Mouse (Mus musculus) left cerebral cortex, postnatal 36 days (tissue): ENCODE measurements around the gene Uso1. TPM values are rescaled to one million over a fixed set of nuclear protein-coding genes. Genes with fewer than 3 reads are reported as not detected.
"Not testable (repeated sequence)": the region's sequence is repeated elsewhere in the genome, so short reads cannot be mapped to it uniquely, and the experiment has no call there.

Source experiments
- DNase-seq, 2 experiments: peaks; one replicate each; pipeline ENCODE4 v3.0.0; 2021 to 2022; ENCODE audit warnings: low spot score in 2 of 2, mixed read lengths in 1 of 2
- intact Hi-C: fragments of 180-260 bp; cut with DNase I; formaldehyde crosslinking; loops from one replicate; pipeline ENCODE4 v1.15.1; 2025
- total RNA-seq, 2 experiments: library from RNA; stranded (reverse); gene quantifications; 2 replicates each; pipeline ENCODE4 v1.2.3; 2021

The Uso1 gene
- total RNA-seq, 2 experiments from 2014 or later = 74.1 to 82.3 TPM

DNA sequence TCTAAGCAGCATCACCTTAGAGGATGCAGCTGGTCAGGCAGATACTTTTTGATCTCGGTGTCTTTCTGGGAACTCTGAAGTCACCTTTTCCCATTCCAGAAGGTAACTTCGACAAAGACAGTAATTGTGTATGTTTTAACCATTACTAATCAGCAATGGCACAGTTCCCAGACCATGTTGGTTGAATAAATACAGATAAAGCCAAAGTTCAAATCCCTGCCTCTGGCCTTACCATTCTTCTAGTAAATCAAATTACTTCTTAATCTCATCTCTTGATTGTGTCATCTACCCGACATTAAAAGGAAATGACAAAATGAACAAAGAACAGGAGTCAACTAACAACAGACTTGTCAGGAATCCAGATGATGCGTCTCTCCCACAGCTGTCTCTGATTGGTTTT lies 16.1 kb upstream of the Uso1 start:
- DNase-seq = no peak
- intact Hi-C loops = no loop called here

DNA sequence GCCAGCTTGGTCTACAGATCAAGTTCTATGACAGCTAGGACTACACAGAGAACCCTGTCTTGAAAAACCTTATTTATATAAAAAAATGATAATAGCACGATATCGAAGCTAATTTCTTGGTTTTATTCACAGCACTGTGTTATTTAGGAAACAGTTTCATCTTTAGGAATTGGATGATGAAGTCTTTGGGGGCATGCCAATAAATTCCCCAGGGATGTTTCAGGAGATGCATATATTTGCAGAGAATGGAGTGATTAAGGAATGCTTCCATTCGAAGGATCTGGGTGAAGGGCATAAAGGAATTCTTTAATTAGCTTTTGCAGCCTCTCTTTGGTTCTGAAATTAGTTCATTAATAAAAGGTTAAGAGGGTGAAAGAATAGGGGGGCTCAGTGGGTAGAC lies 12.3 kb upstream of the Uso1 start:
- intact Hi-C loops = no loop called here
- DNase-seq = no peak

GRCm38 (mm10) chr5:92127141-92127625 lies 10.6 kb upstream of the Uso1 start:
- DNase-seq = no peak
- intact Hi-C loops = no loop called here

- intact Hi-C loops = no loop called here
- no peak for DNase-seq
These were observed 10.0 kb upstream of the Uso1 start for GRCm38 (mm10) chr5:92127751-92128150.

DNA sequence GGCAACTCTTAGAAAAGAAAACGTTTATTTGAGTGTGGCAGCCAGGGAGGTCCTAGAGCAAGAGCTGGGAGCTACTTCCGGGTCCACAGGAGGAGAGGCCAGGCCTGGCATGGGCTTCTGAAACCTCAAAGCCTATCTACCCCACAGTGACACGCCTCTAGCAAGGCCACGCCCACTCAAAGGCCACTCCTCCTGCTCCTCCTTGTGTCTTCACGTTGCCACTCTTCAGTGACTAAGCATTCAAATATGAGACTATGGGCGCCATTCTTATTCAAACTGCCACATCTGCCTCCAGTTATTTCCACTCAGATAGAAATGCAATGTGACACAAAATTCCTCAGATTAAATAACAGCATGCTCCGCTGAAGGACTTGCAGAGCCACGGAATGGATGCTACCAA lies 9.2 kb upstream of the Uso1 start:
- intact Hi-C loops = no loop called here
- DNase-seq = no peak

DNA sequence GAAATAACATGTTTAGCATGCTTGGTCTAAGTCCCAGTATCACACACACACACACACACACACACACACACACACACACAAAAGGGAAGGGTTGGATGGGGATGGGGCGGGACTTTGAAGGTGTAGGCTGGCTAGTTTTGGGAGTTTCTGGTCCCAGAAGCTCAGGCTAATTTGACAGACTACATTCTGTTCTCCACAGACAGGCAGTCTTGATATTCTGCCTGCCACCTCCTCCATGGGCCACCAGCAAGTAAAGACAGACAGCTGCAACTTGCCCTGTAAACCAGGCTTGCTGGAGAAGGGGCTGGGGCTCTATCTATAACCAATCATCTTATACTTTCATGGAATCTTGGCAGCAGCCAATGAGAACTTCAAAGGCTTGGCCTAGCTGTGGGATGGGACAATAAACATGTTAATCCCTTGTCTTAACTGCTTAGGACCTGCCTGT lies 8.4 kb upstream of the Uso1 start:
- intact Hi-C loops = no loop called here
- DNase-seq = no peak

DNA sequence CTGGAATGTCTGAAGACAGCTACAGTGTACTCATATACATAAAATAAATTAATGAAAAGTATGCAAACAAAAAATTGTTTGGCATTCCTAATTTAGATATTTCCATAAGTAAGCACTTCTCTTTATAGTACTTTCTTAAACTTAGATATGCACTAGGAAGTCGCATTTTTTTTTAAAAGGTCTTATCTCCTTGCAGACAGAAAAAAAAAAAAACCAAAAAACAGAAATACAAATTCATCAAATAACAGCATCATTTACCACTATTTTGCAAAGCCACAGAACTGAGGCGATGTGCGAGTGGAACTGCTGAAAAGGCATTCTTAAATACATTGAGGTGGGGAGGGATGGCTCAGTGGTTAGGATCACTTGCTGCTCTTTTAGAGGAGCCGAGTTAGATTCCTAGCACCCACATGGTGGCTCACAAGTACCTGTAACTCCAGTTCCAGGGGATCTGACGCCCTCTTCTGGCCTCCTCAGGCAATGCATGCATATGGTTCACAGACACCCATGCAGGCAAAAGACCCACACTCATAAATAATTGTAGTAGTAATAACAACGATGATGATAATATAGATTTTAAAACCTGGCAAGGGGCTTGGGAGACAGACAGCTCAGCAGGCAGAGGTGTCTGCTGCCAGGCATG lies 7.6 kb upstream of the Uso1 start:
- no peak for DNase-seq
- intact Hi-C loops = no loop called here

DNA sequence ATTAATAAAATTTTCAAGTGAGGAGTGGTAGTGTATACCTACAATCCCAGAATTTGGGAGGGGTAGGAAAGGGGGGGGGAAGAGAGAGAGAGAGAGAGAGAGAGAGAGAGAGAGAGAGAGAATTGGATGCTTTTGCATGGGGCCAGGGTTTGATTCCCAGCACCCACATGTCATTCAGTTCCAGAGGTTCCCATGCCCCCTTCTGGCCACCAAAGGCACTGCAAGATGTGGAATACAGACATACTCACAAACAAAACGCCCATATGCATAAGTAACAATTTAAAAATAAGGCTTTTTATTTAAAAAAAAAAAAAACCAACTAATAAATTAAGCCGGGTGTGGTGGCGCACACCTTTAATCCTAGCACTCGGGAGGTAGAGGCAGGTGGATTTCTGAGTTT lies 5.6 kb upstream of the Uso1 start:
- intact Hi-C loops = no loop called here
- no peak for DNase-seq

- DNase-seq, intact Hi-C loops: not testable (repeated sequence)
These were observed 4.7 kb upstream of the Uso1 start for GRCm38 (mm10) chr5:92133006-92133405.

DNA sequence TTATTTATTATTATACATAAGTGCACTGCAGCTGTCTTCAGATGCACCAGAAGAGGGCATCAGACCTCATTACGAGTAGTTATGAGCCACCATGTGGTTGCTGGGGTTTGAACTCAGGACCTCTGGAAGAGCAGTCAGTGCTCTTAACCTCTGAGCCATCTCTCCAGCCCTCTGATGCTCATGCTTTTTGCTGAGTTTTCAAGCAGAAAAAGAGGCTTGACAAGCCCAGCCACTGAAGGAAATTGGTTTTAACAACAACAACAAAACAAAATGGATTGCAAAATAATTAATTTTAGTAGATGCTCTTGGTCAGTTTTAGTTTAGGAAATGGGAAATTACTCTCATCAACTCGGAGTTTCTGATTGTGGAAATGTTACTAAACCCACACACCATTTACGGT lies 2.8 kb upstream of the Uso1 start:
- no peak for DNase-seq
- intact Hi-C loops = loop anchor here (5.0 kb wide), 1 partner anchor 173 kb away; the partner anchor contains the start of gene Rchy1

GRCm38 (mm10) chr5:92136536-92137238 lies 1.1 kb upstream of the Uso1 start:
- DNase-seq = no peak
- intact Hi-C loops = loop anchor here (1.0 to 5.0 kb wide), 2 partner anchors 53 to 174 kb away; partner anchors contain the start of genes G3bp2 and Rchy1

DNA sequence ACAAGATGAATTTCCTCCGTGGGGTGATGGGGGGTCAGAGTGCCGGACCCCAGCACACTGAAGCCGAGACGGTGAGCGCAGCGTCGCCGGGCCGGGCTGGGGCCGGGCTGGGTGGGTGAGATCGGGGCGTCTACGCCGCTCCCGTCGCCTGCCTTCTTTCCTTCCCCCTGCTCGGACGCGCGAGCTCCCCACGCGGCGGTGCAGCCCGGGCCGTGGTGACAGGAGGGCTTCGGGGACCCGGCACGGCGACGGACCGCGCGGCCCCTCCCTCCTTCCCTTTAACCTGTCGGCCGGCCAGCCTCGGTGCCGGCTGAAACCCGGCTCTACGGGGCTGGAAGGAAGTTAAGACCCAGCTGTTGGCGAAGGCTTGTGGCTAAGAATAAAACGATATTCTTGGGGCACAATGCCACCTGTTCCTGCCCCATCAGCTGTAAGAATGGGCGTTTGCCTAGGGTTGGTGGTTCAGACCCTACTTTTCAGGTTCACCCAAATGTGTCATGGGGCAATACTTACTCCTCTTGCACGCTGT lies 419 bp downstream of the Uso1 start:
- peak in 1 of 2 experiments; percentile 38 for DNase-seq
- intact Hi-C loops = loop anchor here (5.0 kb wide), 1 partner anchor 176 kb away; the partner anchor contains the start of gene Rchy1

GRCm38 (mm10) chr5:92139191-92139590 lies 1.5 kb downstream of the Uso1 start:
- intact Hi-C loops = loop anchor here (5.0 kb wide), 1 partner anchor 177 kb away; the partner anchor contains the start of gene Rchy1

GRCm38 (mm10) chr5:92141696-92142095 lies 4.0 kb downstream of the Uso1 start:
- intact Hi-C loops = no loop called here
- DNase-seq = no peak

More at GRCm38 (mm10) chr5:92139191-92139590, 1.5 kb downstream of the Uso1 start:
- DNase-seq = no peak

GRCm38 (mm10) chr5:92142481-92142880 lies 4.7 kb downstream of the Uso1 start:
- intact Hi-C loops = no loop called here
- no peak for DNase-seq

GRCm38 (mm10) chr5:92143665-92144064 lies 5.9 kb downstream of the Uso1 start:
- intact Hi-C loops = no loop called here
- DNase-seq = no peak

DNA sequence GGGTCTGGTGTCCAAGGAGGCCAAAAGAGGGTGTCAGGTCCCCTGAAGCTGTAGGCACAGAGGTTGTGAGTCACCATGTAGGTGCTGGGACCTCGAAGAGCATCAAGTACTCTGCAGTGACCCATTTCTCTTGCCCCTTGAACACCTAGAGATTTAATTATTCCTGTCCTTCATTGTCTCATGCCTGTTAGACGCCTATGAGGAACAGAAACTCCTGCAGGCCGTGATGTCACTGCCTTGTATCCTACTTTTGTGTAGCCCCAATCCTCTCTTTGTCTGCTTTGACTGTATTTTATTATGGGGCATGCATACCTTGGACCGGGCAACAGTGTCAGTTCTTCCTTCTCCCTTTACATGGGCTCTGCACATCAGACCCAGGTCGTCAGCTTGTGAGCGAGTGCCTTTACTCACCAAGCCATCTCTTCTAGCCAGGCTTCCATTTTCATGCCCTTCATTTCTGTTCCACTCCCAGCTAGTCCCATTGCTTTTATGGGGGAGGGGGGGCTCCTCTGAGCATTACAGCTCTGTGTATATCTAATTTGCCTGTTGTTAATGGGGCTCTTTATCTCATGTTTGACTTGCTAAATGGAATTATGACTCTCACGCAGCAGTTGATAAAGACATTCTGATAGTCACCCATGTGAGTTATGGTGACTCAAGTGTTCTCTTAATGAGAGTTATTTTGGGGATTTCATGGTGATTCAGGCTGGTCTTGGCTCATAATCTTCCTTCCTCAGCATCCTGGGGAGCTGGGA lies 7.4 kb downstream of the Uso1 start:
- intact Hi-C loops = no loop called here
- DNase-seq = no peak

- intact Hi-C loops = no loop called here
- no peak for DNase-seq
These were observed 10.5 kb downstream of the Uso1 start for GRCm38 (mm10) chr5:92148248-92148647.

DNA sequence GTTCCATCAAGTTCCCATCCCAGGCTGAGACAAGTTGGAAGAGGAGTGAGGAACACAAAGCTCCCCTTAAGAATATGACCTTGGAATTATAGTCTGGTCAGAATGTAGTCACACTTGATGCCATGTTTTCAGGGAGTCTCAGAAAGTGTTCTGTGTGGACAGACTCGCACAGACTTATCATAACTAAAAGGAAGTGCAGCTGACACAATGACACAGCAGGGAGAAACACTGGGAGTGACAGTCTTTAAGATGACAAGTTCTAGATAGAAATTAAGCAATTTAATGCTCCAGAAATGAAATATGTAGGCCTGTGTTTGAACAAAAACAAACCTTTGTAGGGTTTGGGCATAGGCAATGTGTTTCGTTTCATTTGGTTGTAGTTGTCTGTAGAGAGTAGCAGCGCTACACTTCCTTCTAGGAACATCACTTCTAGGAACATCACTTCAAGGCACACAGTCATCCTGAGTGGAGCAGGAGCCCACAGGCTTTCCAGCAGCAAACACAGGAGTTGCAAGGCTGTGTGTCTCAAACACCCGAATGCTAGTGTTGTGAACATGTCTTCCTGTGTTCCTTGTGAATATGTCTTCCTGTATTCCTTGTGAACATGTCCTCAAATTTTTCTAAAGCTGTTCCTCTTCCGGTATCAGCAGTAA lies 11.7 kb downstream of the Uso1 start:
- no peak for DNase-seq
- intact Hi-C loops = no loop called here
